8 mouse cellular contexts compared by ENCODE assay signal in genomic region chr3:123115770-123116527, GRCm38 (mm10).
A peak's percentile ranks its signal among the peaks of the same experiment; 100 is the strongest.
DNase-seq lines count a peak whose midpoint lies in the region; ATAC-seq lines count a peak whose summit lies in the region.

No protein-coding gene starts in this region.

- H3K27ac ChIP-seq in heart, embryonic 14.5 days (replicated peaks in 1 of 2; ENCODE audit: control insufficient read depth in 1 of 2, insufficient read depth in 1 of 2, low read depth in 2 of 2, low read length in 2 of 2), result peak overlapping the region; percentile 92 to 96
- no peak overlapping the region for H3K27ac ChIP-seq in neural tube, embryonic 15.5 days (replicated peaks)

- H3K4me1 ChIP-seq in heart, embryonic 14.5 days (ENCODE audit: control insufficient read depth in 2 of 2, insufficient read depth in 2 of 2, low read length in 2 of 2), result peaks cover 16 to 30% of the 10 kb centered on the region in 2 experiments
- peaks cover 5% of the 10 kb centered on the region; the same call in 1 of the 2 replicates for H3K4me1 ChIP-seq in neural tube, embryonic 15.5 days

- peak; percentile 59 for DNase-seq in adrenal gland, postnatal 10 days
- no peak for DNase-seq in adrenal gland, adult 18-20 months (ENCODE audit: low spot score in 2 of 2)
- peak; percentile 19 for DNase-seq in thymus, postnatal 0 days (ENCODE audit: low spot score)
- no peak for DNase-seq in thymus, postnatal 14 days
- peak; percentile 9 for DNase-seq in left cerebral cortex, postnatal 4 days
- no peak for DNase-seq in right cerebral cortex, postnatal 25 days

- peaks cover 33% of the 10 kb centered on the region for H3K36me3 ChIP-seq in heart, embryonic 14.5 days (ENCODE audit: control insufficient read depth, insufficient read depth, low read length)
- no peaks in the 10 kb centered on the region for H3K36me3 ChIP-seq in neural tube, embryonic 15.5 days

- H3K9ac ChIP-seq in heart, embryonic 14.5 days (ENCODE audit: low read length), result peak overlapping the region; percentile 77
- H3K9ac ChIP-seq in neural tube, embryonic 15.5 days (replicated peaks), result 0 out of 2 replicates have a peak overlapping the region, but pooled peaks have one; percentile 2

- 7% methylated on average over 15 of the region's 15 CpGs for WGBS in heart, embryonic 14.5 days
- WGBS in neural tube, embryonic 15.5 days, result 29% methylated on average over 15 of the region's 15 CpGs

- no peaks in the 10 kb centered on the region for H3K27me3 ChIP-seq in heart, embryonic 14.5 days (ENCODE audit: control insufficient read depth, insufficient read depth, low read length)
- H3K27me3 ChIP-seq in neural tube, embryonic 15.5 days (replicated peaks), result no peaks in the 10 kb centered on the region

- ATAC-seq in heart, embryonic 14.5 days (ENCODE audit: insufficient number of reproducible peaks, insufficient read depth, low FRiP score, low read depth), result peak; percentile 83
- no peak for ATAC-seq in neural tube, embryonic 15.5 days (ENCODE audit: low FRiP score)

- H3K4me3 ChIP-seq in heart, embryonic 14.5 days (ENCODE audit: control insufficient read depth in 1 of 2, insufficient read depth in 1 of 2, low read depth in 1 of 2, low read length in 2 of 2), result peak overlapping the region; percentile 23 to 41
- H3K4me3 ChIP-seq in neural tube, embryonic 15.5 days (replicated peaks), result 0 out of 2 replicates have a peak overlapping the region, but pooled peaks have one; percentile 10

- H3K4me2 ChIP-seq in heart, embryonic 14.5 days (ENCODE audit: low read length), result peak overlapping the region; percentile 66
- H3K4me2 ChIP-seq in neural tube, embryonic 15.5 days, result peak overlapping the region; percentile 45

- intact Hi-C loops in left cerebral cortex, postnatal 4 days (cut with DNase I), result loop anchor here (10.0 kb wide), 1 partner anchor 941 kb away; no protein-coding TSS in a partner anchor

- no peaks in the 10 kb centered on the region for H3K9me3 ChIP-seq in heart, embryonic 14.5 days (ENCODE audit: control insufficient read depth, low read length)
- no peaks in the 10 kb centered on the region for H3K9me3 ChIP-seq in neural tube, embryonic 15.5 days (replicated peaks)

Comparison
In these comparisons a context has a peak if more than half of its experiments do, and no peak if none do; other contexts are left out.
1. DNase-seq: peak in adrenal gland, postnatal 10 days (single experiment), thymus, postnatal 0 days (single experiment) and left cerebral cortex, postnatal 4 days (single experiment); none in adrenal gland, adult 18-20 months (0 of 2), thymus, postnatal 14 days (single experiment) and right cerebral cortex, postnatal 25 days (single experiment).